Mouse (Mus musculus): ENCODE data around the gene Akap2. TPM values are rescaled to one million over a fixed set of nuclear protein-coding genes. Genes with fewer than 3 reads are reported as not detected.

The Akap2 gene
- total and polyA plus RNA-seq, 2 experiments = 4.2 to 6.5 TPM

GRCm38 (mm10) chr4:57812075-57812474 lies 94.6 kb downstream of the Akap2 start:
- Histone ChIP-seq H3K4me1 (ENCODE audit: control insufficient read depth, insufficient read depth, low read length) (peaks cover 17% of the 10 kb centered on the region), H3K9ac (ENCODE audit: low read depth, low read length) (no peak overlapping the region), H3K36me3 (ENCODE audit: control insufficient read depth, insufficient read depth, low read length) (no peaks in the 10 kb centered on the region), H3K79me2 (ENCODE audit: control insufficient read depth, insufficient read depth, low read length) (peaks cover 4% of the 10 kb centered on the region; the same call in 1 of the 2 replicates), H3K4me3 (ENCODE audit: insufficient read depth, low read depth, low read length) (no peak overlapping the region), H3K27ac (replicated peaks; ENCODE audit: insufficient read depth, low read depth, low read length) (no peak overlapping the region), H3K27me3 (ENCODE audit: control insufficient read depth, insufficient read depth, low read length) (no peaks in the 10 kb centered on the region)
- no peak for DNase-seq (ENCODE audit: extremely low read depth, low read depth, low spot score)
- TF ChIP-seq POLR2A (IDR thresholded peaks at IDR 0.05; ENCODE audit: extremely low read depth, insufficient read depth, low read length) (no peak), CTCF (IDR thresholded peaks at IDR 0.05; ENCODE audit: low read depth, low read length) (no peak)
- WGBS = 94% methylated on average over 1 of the region's 1 CpGs

DNA sequence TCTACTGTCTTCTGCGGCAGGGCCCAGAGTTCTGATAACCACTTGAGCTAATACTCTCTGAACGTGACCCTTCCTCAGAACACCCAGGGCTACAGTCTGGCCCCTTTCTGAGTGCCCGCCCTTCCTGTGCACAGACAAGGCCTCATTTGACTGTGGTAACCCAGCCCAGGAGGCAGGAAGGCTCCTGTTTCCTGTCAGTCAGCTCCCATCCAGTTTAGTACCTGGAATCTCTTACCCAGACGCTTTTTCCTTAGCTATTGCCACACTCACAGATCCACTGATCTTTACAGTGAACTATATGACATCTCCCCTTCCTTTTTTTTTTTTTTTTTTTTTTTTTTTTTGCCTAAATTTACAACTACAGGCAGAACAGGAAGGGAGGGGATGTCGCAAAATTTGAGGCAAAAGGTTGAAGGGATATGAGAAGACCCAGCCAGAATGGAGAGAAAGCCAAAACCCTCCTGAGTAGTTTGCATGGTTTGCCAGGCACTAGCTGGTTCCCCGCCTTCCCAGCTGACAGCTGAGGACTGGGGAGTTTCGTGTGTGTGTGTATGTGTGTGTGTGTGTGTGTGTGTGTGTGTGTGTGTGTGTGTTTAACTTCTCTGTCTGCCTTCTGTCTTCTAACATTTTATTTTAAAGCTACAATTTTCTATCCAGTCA lies 95.6 kb downstream of the Akap2 start:
- no peak overlapping the region for H3K4me3 ChIP-seq (ENCODE audit: insufficient read depth, low read depth, low read length)
- H3K36me3 ChIP-seq (ENCODE audit: control insufficient read depth, insufficient read depth, low read length) = no peaks in the 10 kb centered on the region
- H3K4me1 ChIP-seq (ENCODE audit: control insufficient read depth, insufficient read depth, low read length) = peaks cover 17% of the 10 kb centered on the region
- TF ChIP-seq CTCF (IDR thresholded peaks at IDR 0.05; ENCODE audit: low read depth, low read length) (no peak), POLR2A (IDR thresholded peaks at IDR 0.05; ENCODE audit: extremely low read depth, insufficient read depth, low read length) (no peak)
- H3K9ac ChIP-seq (ENCODE audit: low read depth, low read length) = no peak overlapping the region
- no peaks in the 10 kb centered on the region; the same call in 1 of the 2 replicates for H3K79me2 ChIP-seq (ENCODE audit: control insufficient read depth, insufficient read depth, low read length)
- 61% methylated on average over 7 of the region's 7 CpGs for WGBS
- DNase-seq (ENCODE audit: extremely low read depth, low read depth, low spot score) = no peak
- peak overlapping the region; percentile 28; the same call in 1 of the 2 replicates for H3K27ac ChIP-seq (replicated peaks; ENCODE audit: insufficient read depth, low read depth, low read length)
- no peaks in the 10 kb centered on the region for H3K27me3 ChIP-seq (ENCODE audit: control insufficient read depth, insufficient read depth, low read length)

GRCm38 (mm10) chr4:57813576-57813945 lies 96.1 kb downstream of the Akap2 start:
- no peak overlapping the region for H3K27ac ChIP-seq (replicated peaks; ENCODE audit: insufficient read depth, low read depth, low read length)

GRCm38 (mm10) chr4:57815355-57815754 lies 97.9 kb downstream of the Akap2 start:
- Histone ChIP-seq H3K27ac (replicated peaks; ENCODE audit: insufficient read depth, low read depth, low read length) (no peak overlapping the region), H3K36me3 (ENCODE audit: control insufficient read depth, insufficient read depth, low read length) (no peaks in the 10 kb centered on the region), H3K4me1 (ENCODE audit: control insufficient read depth, insufficient read depth, low read length) (peaks cover 9% of the 10 kb centered on the region), H3K4me3 (ENCODE audit: insufficient read depth, low read depth, low read length) (no peak overlapping the region), H3K27me3 (ENCODE audit: control insufficient read depth, insufficient read depth, low read length) (no peaks in the 10 kb centered on the region), H3K9ac (ENCODE audit: low read depth, low read length) (no peak overlapping the region), H3K79me2 (ENCODE audit: control insufficient read depth, insufficient read depth, low read length) (no peaks in the 10 kb centered on the region)
- DNase-seq (ENCODE audit: extremely low read depth, low read depth, low spot score) = peak; percentile 82
- TF ChIP-seq POLR2A (IDR thresholded peaks at IDR 0.05; ENCODE audit: extremely low read depth, insufficient read depth, low read length) = no peak
- no peak for TF ChIP-seq CTCF (IDR thresholded peaks at IDR 0.05; ENCODE audit: low read depth, low read length)
- 21% methylated on average over 2 of the region's 2 CpGs for WGBS

More at GRCm38 (mm10) chr4:57813576-57813945, 96.1 kb downstream of the Akap2 start:
- 76% methylated on average over 4 of the region's 4 CpGs for WGBS
- no peaks in the 10 kb centered on the region for H3K27me3 ChIP-seq (ENCODE audit: control insufficient read depth, insufficient read depth, low read length)
- DNase-seq (ENCODE audit: extremely low read depth, low read depth, low spot score) = no peak
- H3K36me3 ChIP-seq (ENCODE audit: control insufficient read depth, insufficient read depth, low read length) = no peaks in the 10 kb centered on the region
- H3K79me2 ChIP-seq (ENCODE audit: control insufficient read depth, insufficient read depth, low read length) = no peaks in the 10 kb centered on the region; the same call in 1 of the 2 replicates
- no peak overlapping the region for H3K9ac ChIP-seq (ENCODE audit: low read depth, low read length)
- TF ChIP-seq CTCF (IDR thresholded peaks at IDR 0.05; ENCODE audit: low read depth, low read length) (no peak), POLR2A (IDR thresholded peaks at IDR 0.05; ENCODE audit: extremely low read depth, insufficient read depth, low read length) (no peak)
- H3K4me1 ChIP-seq (ENCODE audit: control insufficient read depth, insufficient read depth, low read length) = peaks cover 16% of the 10 kb centered on the region
- no peak overlapping the region for H3K4me3 ChIP-seq (ENCODE audit: insufficient read depth, low read depth, low read length)

DNA sequence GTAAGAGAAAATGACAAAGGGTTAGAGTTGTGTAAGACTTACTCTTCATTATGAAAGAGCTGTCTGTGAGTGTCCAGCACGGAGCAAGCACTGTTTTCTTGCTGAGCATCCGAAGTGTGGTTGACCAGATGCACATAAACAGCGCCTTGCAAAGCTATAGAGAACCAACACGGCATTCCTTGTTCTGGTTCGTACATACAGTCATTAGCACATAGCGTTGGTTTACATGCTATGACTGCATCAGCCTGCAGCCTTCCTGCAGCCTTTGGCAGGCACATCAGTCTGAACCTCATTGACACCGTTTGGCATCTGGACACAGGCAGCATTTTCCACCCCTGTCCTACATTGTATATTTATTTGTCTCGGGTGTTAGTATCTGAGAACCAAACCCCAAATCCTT lies 98.7 kb downstream of the Akap2 start:
- DNase-seq (ENCODE audit: extremely low read depth, low read depth, low spot score) = peak; percentile 30
- Histone ChIP-seq H3K4me1 (ENCODE audit: control insufficient read depth, insufficient read depth, low read length) (peaks cover 9% of the 10 kb centered on the region), H3K9ac (ENCODE audit: low read depth, low read length) (no peak overlapping the region), H3K27me3 (ENCODE audit: control insufficient read depth, insufficient read depth, low read length) (no peaks in the 10 kb centered on the region), H3K27ac (replicated peaks; ENCODE audit: insufficient read depth, low read depth, low read length) (no peak overlapping the region), H3K79me2 (ENCODE audit: control insufficient read depth, insufficient read depth, low read length) (no peaks in the 10 kb centered on the region), H3K4me3 (ENCODE audit: insufficient read depth, low read depth, low read length) (no peak overlapping the region), H3K36me3 (ENCODE audit: control insufficient read depth, insufficient read depth, low read length) (no peaks in the 10 kb centered on the region)
- TF ChIP-seq POLR2A (IDR thresholded peaks at IDR 0.05; ENCODE audit: extremely low read depth, insufficient read depth, low read length) = no peak
- no peak for TF ChIP-seq CTCF (IDR thresholded peaks at IDR 0.05; ENCODE audit: low read depth, low read length)
- WGBS = 62% methylated on average over 8 of the region's 8 CpGs

GRCm38 (mm10) chr4:57820839-57821374 lies 103.5 kb downstream of the Akap2 start:
- TF ChIP-seq CTCF (IDR thresholded peaks at IDR 0.05; ENCODE audit: low read depth, low read length) (no peak), POLR2A (IDR thresholded peaks at IDR 0.05; ENCODE audit: extremely low read depth, insufficient read depth, low read length) (no peak)

More at GRCm38 (mm10) chr4:57820839-57821374, 103.5 kb downstream of the Akap2 start:
- no peak overlapping the region for H3K27ac ChIP-seq (replicated peaks; ENCODE audit: insufficient read depth, low read depth, low read length)
- 84% methylated on average over 24 of the region's 24 CpGs for WGBS
- no peaks in the 10 kb centered on the region for H3K36me3 ChIP-seq (ENCODE audit: control insufficient read depth, insufficient read depth, low read length)
- H3K4me1 ChIP-seq (ENCODE audit: control insufficient read depth, insufficient read depth, low read length) = peaks cover 3% of the 10 kb centered on the region; the same call in 1 of the 2 replicates
- no peak overlapping the region for H3K4me3 ChIP-seq (ENCODE audit: insufficient read depth, low read depth, low read length)
- H3K79me2 ChIP-seq (ENCODE audit: control insufficient read depth, insufficient read depth, low read length) = no peaks in the 10 kb centered on the region
- H3K9ac ChIP-seq (ENCODE audit: low read depth, low read length) = no peak overlapping the region
- H3K27me3 ChIP-seq (ENCODE audit: control insufficient read depth, insufficient read depth, low read length) = no peaks in the 10 kb centered on the region
- no peak for DNase-seq (ENCODE audit: extremely low read depth, low read depth, low spot score)
